Mouse (Mus musculus) thymus, adult 18-20 months (tissue): ENCODE measurements around the gene Nkx6-2.

Experiments
- DNase-seq, 2 experiments: peaks; one replicate each; pipeline ENCODE4 v3.0.0; 2022; ENCODE audit warnings: mixed read lengths in 2 of 2

Nkx6-2 gene

DNA sequence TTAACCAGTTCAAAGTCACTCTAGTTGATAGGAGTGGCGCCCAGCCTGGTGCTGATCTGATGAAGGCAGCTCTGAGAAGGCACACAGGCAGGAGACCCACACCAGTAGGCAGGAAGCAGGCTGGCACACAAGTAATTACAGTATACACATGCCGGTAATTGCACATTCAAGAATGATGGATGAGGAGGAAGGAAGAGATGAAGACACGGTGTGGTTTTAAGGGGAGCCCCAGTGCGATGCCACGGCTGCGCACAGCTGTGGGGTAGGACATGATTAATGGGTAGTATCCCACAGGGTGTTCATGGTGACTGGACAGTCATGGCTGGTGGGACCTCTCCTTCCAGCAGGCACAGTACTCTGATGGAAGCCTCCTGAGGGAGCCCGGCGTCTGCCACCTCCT lies 16.1 kb downstream of the Nkx6-2 start:
- no peak for DNase-seq

DNA sequence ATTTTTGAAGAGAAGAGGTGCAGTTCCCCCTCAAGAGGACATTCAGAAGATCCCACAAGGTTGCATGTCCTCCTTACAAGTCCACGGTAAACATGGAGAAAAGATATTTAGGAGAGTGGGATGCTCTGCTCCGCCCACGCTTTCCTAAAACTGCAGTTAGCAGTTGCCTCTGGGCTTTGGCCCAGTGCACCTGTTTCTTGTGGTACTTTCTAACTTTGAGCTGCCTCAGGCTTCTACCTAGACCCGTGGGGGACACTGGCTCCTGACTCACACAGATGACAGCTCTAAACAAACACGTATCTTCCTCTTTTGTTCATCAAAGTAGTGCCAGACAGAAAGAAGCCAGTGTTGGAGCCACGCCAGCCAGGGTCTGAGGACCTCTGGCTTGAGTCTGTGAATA lies 16.6 kb downstream of the Nkx6-2 start:
- no peak for DNase-seq

DNA sequence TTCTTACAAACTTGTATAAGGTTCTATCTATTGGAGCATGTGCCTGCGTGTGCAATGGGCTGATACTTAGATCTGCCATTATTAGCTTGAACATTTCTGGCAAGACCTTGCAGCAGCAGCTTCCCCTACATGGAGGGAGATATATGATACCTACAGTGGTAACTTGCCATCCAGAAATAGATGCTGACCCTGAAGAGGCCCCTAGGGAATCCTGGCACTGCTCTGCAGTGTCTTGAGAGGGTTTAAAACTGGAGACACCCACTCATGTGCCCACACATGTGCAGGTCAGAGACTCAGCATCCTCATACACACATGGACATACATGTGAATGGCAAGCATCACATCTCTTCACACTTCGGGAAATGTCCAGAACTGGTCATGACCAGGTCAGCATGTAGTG lies 18.4 kb downstream of the Nkx6-2 start:
- DNase-seq: no peak

DNA sequence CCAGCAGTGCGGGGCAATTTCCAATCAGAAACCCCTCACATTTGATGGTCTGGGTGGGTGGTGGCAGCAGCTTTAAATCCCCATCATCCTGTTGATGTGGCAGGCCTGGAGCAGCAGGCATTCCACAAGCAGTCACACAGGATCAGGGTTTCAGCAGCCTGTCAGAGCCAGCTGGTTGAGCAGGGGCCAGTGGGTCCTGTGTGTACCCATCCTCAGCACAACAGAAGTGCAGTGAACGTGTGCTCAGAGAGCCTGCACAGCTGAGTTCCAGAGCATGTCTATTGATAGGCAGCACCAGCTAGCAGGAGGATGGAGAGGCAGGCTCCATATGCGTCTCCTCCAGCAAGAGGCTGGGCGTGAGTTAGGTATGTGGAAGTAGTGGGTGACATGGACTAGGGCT lies 19.2 kb downstream of the Nkx6-2 start:
- DNase-seq: no peak

DNA sequence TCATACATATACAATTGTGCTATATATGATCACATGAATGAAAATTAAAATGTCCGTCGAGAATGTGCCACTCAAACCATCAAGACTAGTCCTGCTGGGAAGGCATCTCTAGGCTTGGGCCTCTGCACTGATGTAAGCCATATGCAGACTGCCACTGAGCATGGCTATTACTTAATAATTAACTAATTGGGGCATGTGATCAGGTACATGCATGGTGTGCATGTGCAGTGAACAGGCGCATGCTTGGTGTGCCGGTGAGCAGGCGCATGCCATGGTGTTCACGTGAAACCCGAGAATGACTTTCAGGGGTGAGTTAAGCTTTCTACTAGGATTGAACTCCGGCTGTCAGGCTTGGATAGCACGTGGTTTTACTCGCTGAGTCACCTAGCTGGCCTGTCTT lies 22.9 kb downstream of the Nkx6-2 start:
- no peak for DNase-seq

DNA sequence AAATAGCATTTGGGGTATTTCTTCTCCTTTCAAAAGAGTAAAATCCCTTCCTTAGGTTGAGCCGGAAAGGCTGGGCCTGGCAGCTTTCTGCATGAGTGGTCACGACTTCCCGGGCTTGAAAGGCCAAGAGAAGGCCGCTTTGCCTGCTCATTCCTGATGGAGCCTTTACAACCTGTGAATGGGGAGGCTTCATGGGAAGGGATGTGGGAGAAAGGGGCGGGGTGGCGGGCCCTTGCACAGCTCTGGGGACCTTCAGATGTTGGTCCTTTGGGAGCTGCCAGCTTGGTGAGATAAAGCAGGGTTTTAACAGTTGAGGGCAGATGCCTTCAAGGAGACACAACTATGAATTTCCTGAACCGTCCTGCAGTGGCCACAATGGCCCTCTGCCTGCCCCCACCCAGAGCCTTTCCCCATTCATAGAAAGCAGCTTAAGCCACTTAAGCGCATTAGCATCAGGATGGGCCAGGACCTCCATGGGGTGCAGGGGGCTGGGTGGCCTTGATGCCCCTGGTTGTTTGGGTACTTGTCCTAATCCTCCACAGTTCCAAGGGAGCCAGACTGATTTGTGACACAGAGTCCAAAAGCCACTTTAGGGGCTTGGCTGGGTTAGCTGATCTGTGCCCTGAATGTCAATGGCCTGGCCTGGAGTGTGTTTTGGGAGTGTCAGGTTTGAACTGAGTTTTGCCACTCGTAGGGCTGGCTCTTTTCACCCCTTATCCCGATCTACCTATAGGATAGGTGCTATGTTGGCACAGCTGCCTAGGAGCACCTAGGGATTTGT lies 25.7 kb downstream of the Nkx6-2 start:
- DNase-seq: no peak

DNA sequence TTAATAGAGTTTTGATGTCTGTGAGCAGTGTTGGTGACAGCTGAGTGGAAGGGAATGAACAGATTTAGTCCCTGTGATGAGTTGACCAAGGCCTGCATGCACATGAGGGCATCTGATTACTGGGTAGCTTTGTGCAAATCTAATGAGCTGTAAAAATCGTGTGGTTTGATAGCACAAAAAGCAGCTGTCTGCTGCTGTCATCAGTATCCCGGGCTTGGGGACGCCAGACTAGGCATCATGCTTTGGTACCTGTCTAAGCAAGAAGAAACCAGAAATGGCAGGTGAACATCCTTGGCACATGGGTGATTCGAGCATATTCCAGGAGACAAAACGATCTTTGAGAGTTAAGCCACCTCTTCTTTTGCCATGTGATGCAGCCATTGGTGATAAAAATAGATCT lies 26.3 kb downstream of the Nkx6-2 start:
- DNase-seq: no peak

DNA sequence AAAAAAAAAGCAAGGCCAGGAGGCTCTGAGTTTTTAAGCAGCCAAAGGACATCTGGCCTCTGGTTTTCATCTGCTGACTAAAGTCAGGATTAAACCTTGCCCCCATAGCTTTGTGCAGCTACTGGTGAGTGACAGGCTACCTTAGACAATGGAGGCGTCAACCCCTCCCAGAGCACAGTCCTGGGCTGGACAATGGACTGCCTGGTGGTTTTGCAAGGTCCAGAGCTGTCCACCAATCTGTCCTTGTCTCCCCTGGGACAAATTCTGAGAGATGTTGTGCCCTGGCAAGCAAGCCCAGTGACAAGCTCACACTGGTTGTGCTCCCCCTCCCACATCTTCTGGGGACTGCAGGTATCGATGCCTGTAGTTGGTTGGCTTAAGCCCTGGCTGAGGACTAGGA lies 31.1 kb downstream of the Nkx6-2 start:
- no peak for DNase-seq

DNA sequence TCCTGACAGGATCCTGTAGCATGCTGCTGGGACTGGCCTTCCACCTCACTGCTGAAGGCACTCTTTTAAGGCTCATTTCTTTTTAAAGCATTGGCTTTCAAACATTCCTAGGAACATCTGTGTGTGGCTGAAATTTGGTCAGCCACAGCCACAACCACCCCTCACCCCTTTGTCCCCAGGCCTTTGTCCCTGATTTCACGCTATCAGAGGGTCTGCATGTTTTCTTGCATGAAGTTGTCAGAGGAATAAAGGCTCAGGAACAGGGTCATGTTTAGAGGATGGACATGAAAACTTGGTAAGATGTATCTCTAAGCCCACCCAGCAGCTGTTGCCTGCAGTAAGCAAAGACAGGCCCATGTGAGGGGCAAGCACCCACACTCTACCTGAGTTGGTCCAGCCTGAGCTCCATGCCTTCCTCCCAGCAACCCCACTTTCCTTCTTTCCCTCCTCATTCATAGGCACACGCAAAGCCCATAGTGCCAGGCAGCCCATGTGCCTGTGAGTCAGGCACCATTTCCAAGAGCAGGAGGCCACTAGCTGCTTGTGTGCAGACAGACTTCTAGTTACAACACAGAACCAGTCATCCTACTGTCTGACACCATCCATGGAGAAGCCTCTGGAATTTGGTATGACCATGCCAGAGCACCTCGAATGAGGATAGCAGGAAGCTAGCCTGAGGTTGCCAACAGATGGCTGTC lies 32.4 kb downstream of the Nkx6-2 start:
- no peak for DNase-seq

DNA sequence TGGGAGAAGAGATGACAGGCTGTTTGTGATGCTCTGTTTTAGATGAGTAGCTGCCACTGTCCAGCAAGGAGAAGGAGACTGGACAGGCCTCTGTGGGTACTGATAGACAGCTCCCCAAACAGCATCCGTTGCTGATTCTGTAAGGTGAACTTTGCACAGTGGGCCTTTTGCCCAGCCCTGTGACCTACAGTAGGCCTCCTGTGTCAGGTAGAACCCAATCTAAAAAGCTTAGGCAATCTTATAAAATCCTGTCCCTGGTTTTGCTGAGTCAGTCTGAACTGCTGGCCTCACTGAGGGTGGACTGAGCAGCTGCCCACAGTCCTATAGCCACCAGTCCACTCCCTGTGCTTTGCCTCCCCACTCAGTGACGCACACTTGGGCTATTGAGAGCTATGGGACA lies 35.3 kb downstream of the Nkx6-2 start:
- DNase-seq: no peak

DNA sequence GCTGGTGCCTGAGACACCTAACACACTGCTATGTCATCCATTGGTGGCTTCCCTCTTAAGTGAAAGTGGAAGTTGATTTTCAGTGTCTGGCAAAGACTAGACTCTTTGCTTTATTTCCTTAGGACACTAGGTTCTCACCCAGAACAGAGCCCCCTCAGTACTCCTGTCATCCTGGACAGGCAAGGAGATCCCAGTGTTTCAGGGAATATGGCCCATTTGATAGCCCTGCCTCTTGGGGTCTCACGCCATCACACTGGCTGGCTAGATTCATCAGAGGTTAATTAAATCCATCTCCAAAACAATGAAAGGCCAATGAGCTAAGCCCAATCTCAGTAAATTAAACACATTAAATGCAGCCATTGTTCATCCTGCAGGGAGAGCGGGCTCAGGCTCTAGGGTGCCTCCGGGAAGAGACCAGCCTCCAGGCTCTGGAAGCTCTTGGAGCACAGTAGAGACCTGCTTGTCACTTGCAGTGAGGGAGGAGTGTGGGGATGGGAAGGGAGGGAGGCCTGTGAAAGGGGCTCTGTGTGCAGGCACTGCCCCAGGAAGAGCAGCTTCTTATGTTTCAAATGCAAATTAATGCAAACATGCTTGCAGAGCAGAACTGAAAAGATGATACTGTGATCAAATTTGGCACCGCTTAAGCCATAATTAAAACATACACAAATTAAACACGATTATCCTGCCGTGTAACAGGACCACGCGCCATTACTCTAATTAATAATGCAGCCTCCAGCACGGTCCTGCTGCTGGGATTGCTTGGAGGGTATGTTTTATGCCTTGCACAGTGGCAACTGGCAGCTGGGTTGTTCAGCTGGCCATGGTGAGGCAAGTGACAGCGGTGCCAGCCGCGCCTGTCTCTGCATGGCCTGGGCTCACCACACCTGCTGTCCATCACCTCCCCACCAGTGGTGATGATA lies 37.6 kb downstream of the Nkx6-2 start:
- DNase-seq: no peak

DNA sequence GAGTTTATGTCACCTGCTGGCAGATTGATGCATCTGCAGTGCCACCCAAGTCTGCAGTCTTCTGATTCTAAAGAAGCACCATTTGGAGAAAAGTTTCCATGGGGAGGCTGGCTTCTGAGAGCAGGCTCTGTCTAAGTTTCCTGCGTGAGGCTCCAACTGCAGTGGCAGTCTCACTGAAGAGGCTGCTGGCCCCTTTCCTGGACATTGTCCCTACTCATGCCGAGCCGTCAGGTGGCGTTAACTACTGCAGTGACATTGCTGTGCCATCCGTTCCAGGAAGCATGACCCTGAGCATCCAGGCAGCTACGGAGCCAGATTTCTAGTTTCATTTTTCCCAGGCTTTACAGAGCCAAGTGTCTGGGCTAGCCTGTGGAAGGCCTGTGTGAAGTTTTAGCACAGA lies 41.2 kb downstream of the Nkx6-2 start:
- no peak for DNase-seq

DNA sequence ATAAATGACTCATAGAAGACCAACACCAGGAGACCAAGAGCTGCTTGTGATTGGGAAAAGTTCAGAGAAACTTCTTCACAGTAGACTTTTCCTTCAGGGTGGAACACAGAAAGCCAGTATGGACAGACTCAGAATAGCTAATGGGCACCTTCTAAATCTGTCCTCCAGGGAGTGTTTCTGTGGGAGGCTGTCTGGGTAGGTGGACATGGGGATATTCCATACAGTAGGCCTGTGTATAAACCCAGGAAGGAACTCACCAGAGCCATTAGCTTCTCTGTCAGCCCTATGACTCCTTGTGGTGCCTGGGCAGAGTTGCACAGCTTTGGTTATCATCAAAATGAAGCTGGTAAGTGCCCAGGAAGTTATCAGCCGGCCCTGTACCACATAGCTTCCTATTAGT lies 42.0 kb downstream of the Nkx6-2 start:
- DNase-seq: no peak

DNA sequence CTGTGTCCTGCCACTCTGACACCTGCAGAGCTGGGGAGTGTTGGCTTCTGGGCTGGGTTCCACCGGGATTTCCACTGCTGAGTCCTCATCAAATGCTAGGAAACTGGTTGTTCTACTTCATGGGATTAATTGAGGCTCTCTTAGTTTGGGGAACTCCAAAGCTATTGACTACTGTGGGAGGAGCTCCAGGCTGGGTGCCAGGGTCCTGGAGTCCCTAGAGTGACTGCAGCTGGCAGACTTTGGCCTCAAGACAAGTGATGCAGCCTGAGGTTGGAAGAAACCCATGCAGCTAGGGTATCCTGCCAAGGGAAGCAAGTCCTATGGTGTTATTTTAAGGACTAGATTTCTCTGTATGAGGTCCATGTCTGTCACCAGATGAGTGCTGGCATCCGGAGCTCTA lies 44.1 kb downstream of the Nkx6-2 start:
- no peak for DNase-seq

DNA sequence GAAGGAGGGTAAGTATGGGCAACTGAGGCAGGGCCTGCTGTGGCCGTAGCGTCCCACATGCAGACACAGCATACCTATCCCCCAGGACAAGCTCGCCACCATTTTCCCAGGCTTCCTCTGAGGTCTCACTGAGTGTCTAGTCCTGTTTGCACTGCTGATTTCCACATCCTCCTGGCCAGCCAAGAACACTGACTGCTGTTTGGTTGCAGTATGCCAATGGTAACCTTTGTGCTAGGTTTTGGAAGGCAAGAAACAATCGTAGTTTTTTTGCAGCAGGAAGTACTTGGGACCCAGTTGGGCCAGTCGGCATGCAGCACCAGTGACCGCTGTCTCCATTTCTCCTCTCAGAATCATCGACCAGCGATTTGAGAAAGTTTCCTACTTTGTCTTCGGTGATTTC lies 44.8 kb downstream of the Nkx6-2 start:
- DNase-seq: no peak

DNA sequence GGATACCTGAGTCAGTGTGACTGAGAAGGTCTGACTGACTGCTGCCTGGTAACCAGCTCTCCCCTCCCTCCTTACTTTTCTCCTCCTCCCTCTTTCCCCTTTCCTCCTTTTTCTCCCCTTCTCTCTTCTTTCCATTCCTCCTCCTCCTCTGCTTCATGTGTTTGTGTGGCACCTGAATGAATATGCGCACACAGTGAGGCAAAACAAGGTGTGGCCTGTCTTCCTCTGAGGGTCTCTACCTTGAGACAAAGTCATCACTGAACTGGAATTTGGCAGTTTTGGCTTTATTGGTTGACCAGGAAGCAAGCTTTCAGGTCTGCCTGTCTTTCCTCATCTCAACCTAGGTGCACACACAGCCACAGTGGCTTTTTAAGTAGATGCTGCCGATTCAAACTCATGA lies 45.8 kb downstream of the Nkx6-2 start:
- DNase-seq: no peak

DNA sequence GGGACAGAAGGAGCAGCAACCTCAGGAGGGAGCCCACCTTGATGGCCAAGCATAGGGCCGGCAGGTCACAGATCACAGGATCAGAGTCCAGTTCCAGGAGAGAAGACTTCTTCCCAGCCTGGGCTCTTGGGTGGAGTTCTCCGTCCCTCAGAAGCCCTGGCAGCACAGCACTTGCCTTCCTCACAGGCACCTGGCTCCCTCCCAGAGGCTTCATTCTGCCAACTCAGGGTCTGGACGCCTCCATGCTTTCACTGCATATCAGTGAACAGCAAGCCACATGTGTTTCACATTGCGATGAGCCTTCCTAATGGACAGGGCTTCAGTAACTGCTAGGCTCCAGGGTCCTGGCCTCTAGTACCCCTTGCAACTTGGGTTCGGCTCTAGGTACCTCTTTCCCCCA lies 46.3 kb downstream of the Nkx6-2 start:
- DNase-seq: no peak

DNA sequence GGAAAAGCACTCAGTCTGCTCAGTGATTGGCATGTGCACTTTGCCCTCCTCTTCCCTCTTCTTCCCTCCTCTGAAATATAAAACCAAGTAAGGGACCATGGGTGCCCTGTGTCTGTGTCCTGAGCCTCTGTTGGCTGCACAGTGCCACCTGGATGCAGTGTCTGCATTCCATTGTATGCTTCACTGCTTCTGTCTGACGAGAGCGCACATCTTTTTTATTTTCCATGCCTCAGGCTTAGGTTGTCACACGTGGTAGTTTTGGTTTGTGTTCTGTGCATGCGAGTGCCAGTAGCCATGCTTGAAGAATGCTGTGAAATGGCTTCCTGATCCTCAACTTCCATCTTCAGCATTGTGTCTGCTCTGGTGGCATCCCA lies 51.2 kb downstream of the Nkx6-2 start:
- no peak for DNase-seq

DNA sequence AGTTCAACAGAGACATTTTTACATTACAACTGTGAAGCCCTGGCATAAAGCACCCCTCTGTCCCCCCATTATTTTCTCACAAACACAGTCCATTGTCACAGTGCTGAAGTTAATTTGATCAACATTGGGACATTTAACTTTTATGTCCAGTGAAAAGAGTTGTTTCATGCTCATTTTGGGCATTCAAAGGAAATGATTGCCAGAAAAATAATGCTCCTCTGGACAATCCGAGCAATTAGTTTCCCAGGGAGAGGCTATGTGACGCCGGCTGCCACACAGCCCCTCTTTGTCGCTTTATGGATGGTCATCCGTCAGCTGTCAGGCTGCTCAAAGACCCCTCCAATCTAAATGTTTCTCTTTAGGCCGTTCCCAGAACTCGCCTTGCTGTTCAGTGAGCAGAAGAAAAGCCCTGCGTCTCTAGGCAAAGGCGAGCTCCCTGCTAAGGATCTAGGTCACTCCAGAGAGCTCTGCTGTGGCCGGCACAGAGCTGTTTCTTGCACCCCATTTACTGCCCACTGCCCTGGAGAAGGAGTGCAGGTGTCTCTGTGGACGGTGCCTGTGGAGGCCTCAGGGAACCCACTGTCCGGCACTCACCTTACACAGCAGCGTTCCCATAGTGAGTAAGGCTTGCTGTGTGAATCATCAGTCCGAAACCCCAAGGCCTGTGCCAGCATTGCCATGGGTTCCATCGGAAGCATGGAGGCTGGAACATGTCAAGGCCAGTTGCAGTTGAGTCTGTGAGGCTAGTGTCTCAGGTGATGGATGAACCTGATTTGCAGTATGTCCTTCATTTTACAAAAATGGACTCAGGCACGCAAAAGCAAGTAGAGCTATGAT lies 51.8 kb downstream of the Nkx6-2 start:
- DNase-seq: no peak
